Mouse (Mus musculus) forebrain, embryonic 15.5 days (tissue): ENCODE measurements around the gene Fam178b. TPM values are rescaled to one million over a fixed set of nuclear protein-coding genes. Genes with fewer than 3 reads are reported as not detected.

ENCODE experiments used
- ATAC-seq: fragments of 200-750 bp; cut with Nextera tagmentation; replicated peaks from 2 replicates; pipeline ENCODE4 v1.8.0; 2017; ENCODE audit warnings: mild to moderate bottlenecking, moderate TSS enrichment, moderate library complexity
- H3K27ac ChIP-seq: fragments of 300-500 bp; sonication (generic); replicated peaks from 2 replicates; pipeline ENCODE4 v1.5.1; 2015; ENCODE audit warnings: mild to moderate bottlenecking, inconsistent platforms
- H3K27me3 ChIP-seq: fragments of 300-500 bp; sonication (generic); 2 replicates; pipeline ENCODE4 v1.6.1; 2015; ENCODE audit warnings: inconsistent platforms
- H3K36me3 ChIP-seq: fragments of 300-500 bp; sonication (generic); 2 replicates; pipeline ENCODE4 v1.6.1; 2015; ENCODE audit warnings: mild to moderate bottlenecking, inconsistent platforms
- H3K4me1 ChIP-seq: fragments of 300-500 bp; sonication (generic); 2 replicates; pipeline ENCODE4 v1.6.1; 2015; ENCODE audit warnings: inconsistent platforms
- H3K4me2 ChIP-seq: fragments of 300-500 bp; sonication (generic); replicated peaks from 2 replicates; pipeline ENCODE4 v1.6.1; 2015; ENCODE audit warnings: mild to moderate bottlenecking, inconsistent platforms
- H3K4me3 ChIP-seq: fragments of 300-500 bp; sonication (generic); 2 replicates; pipeline ENCODE4 v1.5.1; 2015; ENCODE audit warnings: mild to moderate bottlenecking, inconsistent platforms
- H3K9ac ChIP-seq: fragments of 300-500 bp; sonication (generic); replicated peaks from 2 replicates; pipeline ENCODE4 v1.6.1; 2015; ENCODE audit warnings: mild to moderate bottlenecking, inconsistent platforms
- H3K9me3 ChIP-seq: fragments of 300-500 bp; sonication (generic); 2 replicates; pipeline ENCODE4 v1.6.1; 2016; ENCODE audit warnings: inconsistent platforms
- WGBS: fragments of 180-500 bp; shearing (Covaris S2); methylation state at CpG from one replicate; pipeline ENCODE4 v1.1.7; 2015; ENCODE audit warnings: mixed read lengths; 5-methylcytosine and 5-hydroxymethylcytosine counted together
- polyA plus RNA-seq: library from polyadenylated mRNA; unstranded; fragments of >200 nt; fragmentation: Nextera tagmentation; extraction: Ambion mirVana; gene quantifications from 2 replicates; pipeline ENCODE4 v1.2.1, GENCODE M21; 2015

Gene Fam178b
- polyA plus RNA-seq, 1 experiment from 2014 or later = not detected

- no peaks in the 10 kb centered on the region for H3K36me3 ChIP-seq
- 10% methylated on average over 6 of the region's 6 CpGs for WGBS
- peaks cover 18% of the 10 kb centered on the region for H3K27me3 ChIP-seq
- no peak overlapping the region for H3K4me3 ChIP-seq
- H3K4me1 ChIP-seq = peaks cover 18% of the 10 kb centered on the region
- peak overlapping the region; percentile 27 for H3K9ac ChIP-seq
- ATAC-seq = peak; percentile 70
- H3K4me2 ChIP-seq = peak overlapping the region; percentile 28
- H3K27ac ChIP-seq = peak overlapping the region; percentile 90
- no peaks in the 10 kb centered on the region for H3K9me3 ChIP-seq
Observed at GRCm38 (mm10) chr1:36579974-36580383, 103.0 kb downstream of the Fam178b start.

GRCm38 (mm10) chr1:36576991-36577675, 105.8 kb downstream of the Fam178b start:
- H3K27me3 ChIP-seq = no peaks in the 10 kb centered on the region
- peaks cover 23% of the 10 kb centered on the region for H3K4me1 ChIP-seq
- H3K4me3 ChIP-seq = no peak overlapping the region
- H3K27ac ChIP-seq = no peak overlapping the region
- no peaks in the 10 kb centered on the region for H3K9me3 ChIP-seq
- H3K36me3 ChIP-seq = no peaks in the 10 kb centered on the region
- no peak overlapping the region for H3K4me2 ChIP-seq
- ATAC-seq = no peak
- H3K9ac ChIP-seq = no peak overlapping the region
- WGBS = 82% methylated on average over 6 of the region's 6 CpGs

GRCm38 (mm10) chr1:36575347-36575746, 107.6 kb downstream of the Fam178b start:
- Histone ChIP-seq H3K36me3 (no peaks in the 10 kb centered on the region), H3K9ac (no peak overlapping the region), H3K27me3 (no peaks in the 10 kb centered on the region), H3K4me3 (no peak overlapping the region), H3K4me1 (peaks cover 13% of the 10 kb centered on the region), H3K4me2 (no peak overlapping the region), H3K27ac (no peak overlapping the region), H3K9me3 (no peaks in the 10 kb centered on the region)
- no peak for ATAC-seq
- 65% methylated on average over 6 of the region's 6 CpGs for WGBS

DNA sequence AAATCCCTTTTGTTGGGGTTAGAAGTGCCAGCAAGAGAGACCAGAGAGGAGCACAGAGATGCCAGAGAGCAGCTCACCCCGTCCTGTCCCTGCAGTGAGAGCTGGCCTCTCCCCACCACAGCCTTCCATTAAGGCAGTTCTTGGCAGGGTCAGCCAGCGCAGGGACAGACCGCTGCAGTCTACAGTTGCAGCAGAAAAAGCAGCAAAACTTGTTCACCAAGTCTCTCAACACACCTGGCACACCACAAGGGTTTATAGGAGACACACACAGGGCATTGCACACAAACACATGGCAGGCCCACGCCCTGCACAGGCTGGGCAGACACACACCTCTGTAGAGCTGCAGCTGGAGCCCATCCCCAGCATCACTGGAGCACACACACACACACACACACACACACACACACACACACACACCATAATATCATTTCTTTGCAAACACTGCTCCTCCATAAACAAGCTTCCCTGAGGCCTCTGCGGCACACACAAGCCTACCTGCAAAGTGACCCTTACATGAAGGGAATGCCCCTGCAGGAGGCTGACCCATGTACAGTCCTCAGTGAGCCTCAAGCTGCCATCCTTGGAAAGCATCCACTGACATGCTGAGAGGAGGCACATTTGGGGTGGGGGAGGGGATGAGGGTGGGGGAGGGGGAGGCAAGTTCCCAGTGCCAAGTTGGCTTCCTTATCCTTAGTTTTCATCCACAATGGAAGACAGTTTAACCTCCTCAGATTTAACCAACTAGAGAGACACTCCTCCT, 108.6 kb downstream of the Fam178b start:
- Histone ChIP-seq H3K4me1 (0 out of 2 replicates have a peak, but pooled peaks cover 6% of the 10 kb centered on the region), H3K9me3 (no peaks in the 10 kb centered on the region), H3K27ac (no peak overlapping the region), H3K4me3 (no peak overlapping the region), H3K4me2 (no peak overlapping the region), H3K9ac (no peak overlapping the region), H3K27me3 (no peaks in the 10 kb centered on the region), H3K36me3 (no peaks in the 10 kb centered on the region)
- ATAC-seq = no peak
- 80% methylated on average over 5 of the region's 5 CpGs for WGBS

GRCm38 (mm10) chr1:36573524-36573923, 109.5 kb downstream of the Fam178b start:
- H3K9me3 ChIP-seq = no peaks in the 10 kb centered on the region
- H3K4me2 ChIP-seq = no peak overlapping the region
- H3K4me3 ChIP-seq = no peak overlapping the region
- H3K36me3 ChIP-seq = no peaks in the 10 kb centered on the region
- 0 out of 2 replicates have a peak, but pooled peaks cover 6% of the 10 kb centered on the region for H3K4me1 ChIP-seq
- no peak overlapping the region for H3K27ac ChIP-seq
- H3K27me3 ChIP-seq = no peaks in the 10 kb centered on the region
- no peak for ATAC-seq
- WGBS = 88% methylated on average over 8 of the region's 8 CpGs
- H3K9ac ChIP-seq = no peak overlapping the region

- Histone ChIP-seq H3K4me3 (no peak overlapping the region), H3K4me2 (no peak overlapping the region), H3K27ac (no peak overlapping the region), H3K4me1 (0 out of 2 replicates have a peak, but pooled peaks cover 6% of the 10 kb centered on the region), H3K9me3 (no peaks in the 10 kb centered on the region), H3K27me3 (no peaks in the 10 kb centered on the region), H3K36me3 (no peaks in the 10 kb centered on the region), H3K9ac (no peak overlapping the region)
- 79% methylated on average over 1 of the region's 1 CpGs for WGBS
- no peak for ATAC-seq
Observed at GRCm38 (mm10) chr1:36572709-36573108, 110.3 kb downstream of the Fam178b start.

- Histone ChIP-seq H3K36me3 (no peaks in the 10 kb centered on the region), H3K4me3 (no peak overlapping the region), H3K27me3 (no peaks in the 10 kb centered on the region), H3K4me1 (0 out of 2 replicates have a peak, but pooled peaks cover 6% of the 10 kb centered on the region), H3K4me2 (no peak overlapping the region), H3K9me3 (no peaks in the 10 kb centered on the region), H3K27ac (no peak overlapping the region), H3K9ac (no peak overlapping the region)
- WGBS = 62% methylated on average over 2 of the region's 2 CpGs
- ATAC-seq = no peak
Observed at GRCm38 (mm10) chr1:36572140-36572700, 110.8 kb downstream of the Fam178b start.

- Histone ChIP-seq H3K9ac (no peak overlapping the region), H3K9me3 (no peaks in the 10 kb centered on the region), H3K4me3 (no peak overlapping the region), H3K4me1 (0 out of 2 replicates have a peak, but pooled peaks cover 6% of the 10 kb centered on the region), H3K27me3 (no peaks in the 10 kb centered on the region), H3K4me2 (no peak overlapping the region), H3K27ac (no peak overlapping the region), H3K36me3 (no peaks in the 10 kb centered on the region)
- WGBS = 68% methylated on average over 6 of the region's 6 CpGs
- ATAC-seq = no peak
Observed at GRCm38 (mm10) chr1:36571627-36572026, 111.4 kb downstream of the Fam178b start.

DNA sequence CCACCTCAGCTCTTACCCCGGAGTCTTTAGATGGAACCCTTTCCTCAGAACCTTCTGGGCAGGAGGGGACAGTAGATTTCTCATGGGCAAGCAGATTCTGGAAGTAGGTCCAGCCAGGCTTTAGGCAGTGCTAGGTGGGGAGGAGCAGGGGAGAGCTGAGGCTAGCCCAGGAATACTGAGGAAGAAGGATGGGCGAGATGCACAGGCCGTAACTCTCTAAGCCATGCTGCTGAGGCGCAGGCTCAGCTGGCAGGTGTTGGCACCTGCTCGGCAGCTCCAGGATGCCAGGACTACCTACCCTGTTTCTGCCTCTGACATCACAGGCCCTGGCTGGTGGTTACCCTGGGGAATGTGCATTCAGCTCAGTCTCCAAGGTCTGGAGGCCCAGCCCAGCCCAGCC, 112.7 kb downstream of the Fam178b start:
- Histone ChIP-seq H3K27me3 (no peaks in the 10 kb centered on the region), H3K4me1 (0 out of 2 replicates have a peak, but pooled peaks cover 6% of the 10 kb centered on the region), H3K36me3 (no peaks in the 10 kb centered on the region), H3K27ac (no peak overlapping the region), H3K9ac (no peak overlapping the region), H3K4me3 (no peak overlapping the region), H3K9me3 (no peaks in the 10 kb centered on the region), H3K4me2 (no peak overlapping the region)
- ATAC-seq = no peak
- 84% methylated on average over 5 of the region's 5 CpGs for WGBS

GRCm38 (mm10) chr1:36569694-36570276, 113.2 kb downstream of the Fam178b start:
- no peak for ATAC-seq
- WGBS = 47% methylated on average over 7 of the region's 7 CpGs
- no peak overlapping the region for H3K9ac ChIP-seq

DNA sequence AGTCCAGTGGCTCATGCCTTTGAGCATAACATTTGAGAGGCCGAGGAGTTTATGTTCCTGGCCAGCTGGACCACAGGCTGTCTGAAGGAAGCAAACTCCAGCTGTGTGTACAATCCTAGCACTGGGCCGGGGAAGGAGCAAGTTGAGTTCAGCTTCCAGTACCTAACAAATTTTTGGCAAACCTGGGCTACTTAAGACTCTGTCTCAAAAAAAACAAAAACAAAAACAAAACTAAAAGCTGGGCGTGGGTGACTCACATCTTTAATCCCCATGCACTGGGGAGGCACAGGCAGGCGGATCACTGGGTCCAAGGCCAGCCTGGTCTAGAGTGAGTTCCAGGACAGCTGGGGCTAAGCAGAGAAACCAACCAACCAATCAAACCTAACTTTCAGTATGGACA, 114.2 kb downstream of the Fam178b start:
- ATAC-seq = no peak

More at GRCm38 (mm10) chr1:36569694-36570276, 113.2 kb downstream of the Fam178b start:
- Histone ChIP-seq H3K36me3 (no peaks in the 10 kb centered on the region), H3K4me3 (no peak overlapping the region), H3K27me3 (no peaks in the 10 kb centered on the region), H3K27ac (no peak overlapping the region), H3K9me3 (no peaks in the 10 kb centered on the region), H3K4me1 (0 out of 2 replicates have a peak, but pooled peaks cover 5% of the 10 kb centered on the region), H3K4me2 (no peak overlapping the region)

More for the DNA sequence above, 114.2 kb downstream of the Fam178b start:
- Histone ChIP-seq H3K27ac (no peak overlapping the region), H3K9ac (no peak overlapping the region), H3K36me3 (no peaks in the 10 kb centered on the region), H3K4me3 (no peak overlapping the region), H3K4me1 (no peaks in the 10 kb centered on the region), H3K27me3 (no peaks in the 10 kb centered on the region), H3K4me2 (no peak overlapping the region), H3K9me3 (no peaks in the 10 kb centered on the region)
- WGBS = 77% methylated on average over 4 of the region's 4 CpGs
